Mouse (Mus musculus) gastrocnemius, postnatal 4 days (tissue): ENCODE data around the gene Elf3. TPM values are rescaled to one million over a fixed set of nuclear protein-coding genes. Genes with fewer than 3 reads are reported as not detected.
"Not testable (repeated sequence)": the region's sequence is repeated elsewhere in the genome, so short reads cannot be mapped to it uniquely, and the experiment has no call there.

ENCODE experiments used
- DNase-seq, 2 experiments: peaks; one replicate each; pipeline ENCODE4 v3.0.0; 2021 to 2022; ENCODE audit warnings: low spot score in 2 of 2, mixed read lengths in 2 of 2
- total RNA-seq, 2 experiments: library from RNA; stranded (reverse); gene quantifications; 2 replicates each; pipeline ENCODE4 v1.2.3; 2021

Elf3 gene
- total RNA-seq, 2 experiments from 2014 or later = 0.42 to 0.44 TPM

GRCm38 (mm10) chr1:135240206-135240605 is 18.2 kb downstream of the Elf3 start:
- not testable (repeated sequence) for DNase-seq

- DNase-seq = no peak
Observed at GRCm38 (mm10) chr1:135237131-135237851, 21.1 kb downstream of the Elf3 start.

GRCm38 (mm10) chr1:135234771-135235170 is 23.6 kb downstream of the Elf3 start:
- DNase-seq = no peak

- DNase-seq = no peak
Observed at GRCm38 (mm10) chr1:135233961-135234360, 24.4 kb downstream of the Elf3 start.

- DNase-seq = not testable (repeated sequence)
Observed at GRCm38 (mm10) chr1:135231878-135232277, 26.5 kb downstream of the Elf3 start.

- DNase-seq = no peak
Observed at GRCm38 (mm10) chr1:135227339-135227950, 30.9 kb downstream of the Elf3 start.

GRCm38 (mm10) chr1:135224981-135225604 is 33.3 kb downstream of the Elf3 start:
- no peak for DNase-seq

- DNase-seq = no peak
Observed at GRCm38 (mm10) chr1:135224147-135224546, 34.2 kb downstream of the Elf3 start.

- DNase-seq = no peak
Observed at GRCm38 (mm10) chr1:135217607-135218233, 40.6 kb downstream of the Elf3 start.

GRCm38 (mm10) chr1:135213772-135214640 is 44.4 kb downstream of the Elf3 start:
- no peak for DNase-seq

- DNase-seq = no peak
Observed at GRCm38 (mm10) chr1:135210421-135210820, 47.9 kb downstream of the Elf3 start.

- no peak for DNase-seq
Observed at GRCm38 (mm10) chr1:135208716-135209115, 49.7 kb downstream of the Elf3 start.

GRCm38 (mm10) chr1:135206586-135207339 is 51.6 kb downstream of the Elf3 start:
- DNase-seq = no peak

- DNase-seq = no peak
Observed at GRCm38 (mm10) chr1:135205257-135205656, 53.1 kb downstream of the Elf3 start.

- DNase-seq = no peak
Observed at GRCm38 (mm10) chr1:135204196-135205126, 53.9 kb downstream of the Elf3 start.
